Mouse (Mus musculus) CD4-positive, CD25-positive, alpha-beta regulatory T cell, adult 4 months (primary cell): Measurements from ENCODE around the gene Lrriq1. TPM values are rescaled to one million over a fixed set of nuclear protein-coding genes. Genes with fewer than 3 reads are reported as not detected.

Experiments
- ATAC-seq: one replicate; pipeline ENCODE4 v1.8.0; 2017
- polyA plus RNA-seq, 2 experiments: library from polyadenylated mRNA; unstranded; fragments of 100-300 nt; shearing (Covaris generic); gene quantifications; one replicate each; pipeline ENCODE4 v1.2.1; 2017

Gene Lrriq1
- polyA plus RNA-seq = under 1 TPM in 1 of 2 experiments, not detected in 1; 0.27 TPM

GRCm38 (mm10) chr10:103235707-103236459 is at the start of gene Lrriq1:
Gene Lrriq1, minus strand, starts transcription at chr10:103236322.
- ATAC-seq = no peak

- ATAC-seq = no peak
Measured at GRCm38 (mm10) chr10:103253842-103254803, 18.0 kb upstream of the Lrriq1 start.

- ATAC-seq = no peak
Measured at GRCm38 (mm10) chr10:103236460-103236772, 294 bp upstream of the Lrriq1 start.

- no peak for ATAC-seq
Measured at GRCm38 (mm10) chr10:103226646-103227045, 9.5 kb downstream of the Lrriq1 start.

- no peak for ATAC-seq
Measured at GRCm38 (mm10) chr10:103194655-103195328, 41.3 kb downstream of the Lrriq1 start.

- no peak for ATAC-seq
Measured at GRCm38 (mm10) chr10:103145769-103146379, 90.2 kb downstream of the Lrriq1 start.

- ATAC-seq = no peak
Measured at GRCm38 (mm10) chr10:103144927-103145768, 91.0 kb downstream of the Lrriq1 start.

- ATAC-seq = no peak
Measured at GRCm38 (mm10) chr10:103142526-103142925, 93.6 kb downstream of the Lrriq1 start.

GRCm38 (mm10) chr10:103141532-103141931 is 94.6 kb downstream of the Lrriq1 start:
- no peak for ATAC-seq

- ATAC-seq = no peak
Measured at GRCm38 (mm10) chr10:103140609-103141008, 95.5 kb downstream of the Lrriq1 start.

GRCm38 (mm10) chr10:103114629-103115028 is 121.5 kb downstream of the Lrriq1 start:
- no peak for ATAC-seq

- no peak for ATAC-seq
Measured at GRCm38 (mm10) chr10:103108090-103108489, 128.0 kb downstream of the Lrriq1 start.

- no peak for ATAC-seq
Measured at GRCm38 (mm10) chr10:103086101-103086500, 150.0 kb downstream of the Lrriq1 start.

- ATAC-seq = no peak
Measured at GRCm38 (mm10) chr10:103049593-103049992, 186.5 kb downstream of the Lrriq1 start.

- ATAC-seq = no peak
Measured at GRCm38 (mm10) chr10:103046623-103047022, 189.5 kb downstream of the Lrriq1 start.

GRCm38 (mm10) chr10:103045019-103045418 is 191.1 kb downstream of the Lrriq1 start:
- ATAC-seq = no peak

GRCm38 (mm10) chr10:103035002-103035640 is 201.0 kb downstream of the Lrriq1 start:
- no peak for ATAC-seq

- no peak for ATAC-seq
Measured at GRCm38 (mm10) chr10:103030931-103031330, 205.2 kb downstream of the Lrriq1 start.

GRCm38 (mm10) chr10:103029730-103030490 is 206.2 kb downstream of the Lrriq1 start, which contains the start of gene Alx1:
Gene Alx1, minus strand, starts transcription at chr10:103030215.
- no peak for ATAC-seq

GRCm38 (mm10) chr10:103029132-103029729 is 206.9 kb downstream of the Lrriq1 start:
- ATAC-seq = no peak
